Mouse (Mus musculus) ES-E14 (cell line): ENCODE results near the gene Smad9. TPM values are rescaled to one million over a fixed set of nuclear protein-coding genes. Genes with fewer than 3 reads are reported as not detected.

Experiments used
- DNase-seq: peaks from one replicate; pipeline ENCODE4 v3.0.0-alpha.2; 2013; ENCODE audit warnings: low read depth, low spot score
- H3K27ac ChIP-seq: 2 replicates; pipeline ENCODE4 v1.5.1; 2012; ENCODE audit warnings: low read depth, mild to moderate bottlenecking, low read length, moderate library complexity, mixed read lengths; ENCODE audit not compliant: poor library complexity, insufficient read depth, severe bottlenecking
- H3K36me3 ChIP-seq: 2 replicates; pipeline ENCODE4 v1.6.1; 2012; ENCODE audit warnings: mild to moderate bottlenecking, low read length, moderate library complexity, mixed read lengths; ENCODE audit not compliant: control insufficient read depth, poor library complexity, insufficient read depth, severe bottlenecking
- H3K4me1 ChIP-seq, 2 experiments: fragments of 150-350 bp in 1 of 2; sonication (generic) in 1 of 2; 2 replicates each; pipeline ENCODE4 v1.6.1; 2012; ENCODE audit warnings: low read length in 2 of 2, mild to moderate bottlenecking in 1 of 2, mixed read lengths in 1 of 2; ENCODE audit not compliant: control insufficient read depth in 2 of 2, insufficient read depth in 2 of 2, poor library complexity in 1 of 2
- H3K4me3 ChIP-seq, 2 experiments: fragments of 150-350 bp in 1 of 2; sonication (generic) in 1 of 2; 2 replicates each; pipeline ENCODE4 v1.5.1; 2012; ENCODE audit warnings: low read length in 2 of 2, low read depth in 1 of 2, mild to moderate bottlenecking in 1 of 2, mixed read lengths in 1 of 2; ENCODE audit not compliant: insufficient read depth in 1 of 2, poor library complexity in 1 of 2, severe bottlenecking in 1 of 2
- H3K9ac ChIP-seq: 2 replicates; pipeline ENCODE4 v1.6.1; 2012; ENCODE audit warnings: low read depth, mild to moderate bottlenecking, low read length, mixed read lengths; ENCODE audit not compliant: poor library complexity, insufficient read depth, severe bottlenecking
- H3K9me3 ChIP-seq: fragments of 150-350 bp; sonication (generic); 2 replicates; pipeline ENCODE4 v1.6.1; 2012; ENCODE audit warnings: low read depth, mild to moderate bottlenecking, low read length; ENCODE audit not compliant: control insufficient read depth, insufficient read depth
- CHD2 ChIP-seq: IDR thresholded peaks from 2 replicates; pipeline ENCODE4 v1.6.1; 2014; ENCODE audit warnings: mild to moderate bottlenecking, low read depth, low read length, inconsistent platforms
- HCFC1 ChIP-seq: IDR thresholded peaks from 2 replicates; pipeline ENCODE4 v1.6.1; 2012; ENCODE audit warnings: low read length, inconsistent platforms, borderline replicate concordance; ENCODE audit not compliant: insufficient read depth
- MAFK ChIP-seq: IDR thresholded peaks from 2 replicates; pipeline ENCODE4 v1.6.1; 2014; ENCODE audit warnings: mild to moderate bottlenecking, low read depth, low read length, inconsistent platforms; ENCODE audit not compliant: insufficient read depth
- ZC3H11A ChIP-seq: IDR thresholded peaks from 2 replicates; pipeline ENCODE4 v1.6.1; 2012; ENCODE audit warnings: low read depth, mild to moderate bottlenecking, inconsistent platforms, low read length, borderline replicate concordance
- ZNF384 ChIP-seq: IDR thresholded peaks from 2 replicates; pipeline ENCODE4 v1.6.1; 2012; ENCODE audit warnings: low read depth, low read length, inconsistent platforms
- in situ Hi-C, 2 experiments: fragments of 600-800 bp; cut with MboI; formaldehyde crosslinking; loops; one replicate each; pipeline ENCODE4 v1.15.1; 2025; ENCODE audit warnings: low sequenced_read_pairs in 2 of 2, inconsistent platforms in 1 of 2; ENCODE audit not compliant: unreplicated experiment in 2 of 2
- total RNA-seq: library from RNA; depleted of rRNA; stranded (reverse); fragments of 300-350 nt; gene quantifications from 2 replicates; pipeline ENCODE4 v1.2.3, GENCODE M21; 2012

The Smad9 gene
- total RNA-seq, 1 experiment: 0.54 TPM

GRCm38 (mm10) chr3:54814622-54815021, 59.2 kb downstream of the Smad9 start:
- H3K9ac ChIP-seq: no peak overlapping the region
- H3K27ac ChIP-seq: no peak overlapping the region
- H3K4me3 ChIP-seq: no peak overlapping the region
- TF ChIP-seq CHD2 (no peak), HCFC1 (no peak), ZNF384 (no peak), ZC3H11A (no peak), MAFK (no peak)
- H3K9me3 ChIP-seq: no peaks in the 10 kb centered on the region
- no peak for DNase-seq
- H3K4me1 ChIP-seq: no peaks in the 10 kb centered on the region
- no peaks in the 10 kb centered on the region for H3K36me3 ChIP-seq
- in situ Hi-C loops: loop anchor here (5.0 to 25.0 kb wide), 2 partner anchors 248 to 253 kb away; partner anchors contain the start of gene Ccna1 (in 1 of the 2)

GRCm38 (mm10) chr3:54815292-54815691, 59.9 kb downstream of the Smad9 start:
- Histone ChIP-seq H3K9ac (no peak overlapping the region), H3K9me3 (no peaks in the 10 kb centered on the region), H3K27ac (no peak overlapping the region), H3K4me3 (no peak overlapping the region), H3K36me3 (no peaks in the 10 kb centered on the region), H3K4me1 (no peaks in the 10 kb centered on the region)
- peak; percentile 57 for DNase-seq
- in situ Hi-C loops: loop anchor here (5.0 to 25.0 kb wide), 2 partner anchors 247 to 252 kb away; partner anchors contain the start of gene Ccna1 (in 1 of the 2)
- TF ChIP-seq HCFC1: no peak
- TF ChIP-seq MAFK: no peak
- no peak for TF ChIP-seq CHD2
- no peak for TF ChIP-seq ZNF384
- TF ChIP-seq ZC3H11A: peak; percentile 80

- in situ Hi-C loops: loop anchor here in 1 of 2 experiments (25.0 kb wide), 1 partner anchor 240 kb away; the partner anchor contains the start of gene Ccna1
- DNase-seq: no peak
- Histone ChIP-seq H3K4me1 (no peaks in the 10 kb centered on the region), H3K9me3 (no peaks in the 10 kb centered on the region), H3K4me3 (no peak overlapping the region), H3K27ac (no peak overlapping the region), H3K9ac (no peak overlapping the region), H3K36me3 (no peaks in the 10 kb centered on the region)
- TF ChIP-seq ZC3H11A (no peak), HCFC1 (no peak), ZNF384 (no peak), MAFK (no peak), CHD2 (no peak)
Measured at GRCm38 (mm10) chr3:54822526-54822925, 67.1 kb downstream of the Smad9 start.

- Histone ChIP-seq H3K4me3 (no peak overlapping the region), H3K9me3 (no peaks in the 10 kb centered on the region), H3K9ac (no peak overlapping the region), H3K4me1 (no peaks in the 10 kb centered on the region), H3K36me3 (no peaks in the 10 kb centered on the region), H3K27ac (no peak overlapping the region)
- TF ChIP-seq ZC3H11A (no peak), CHD2 (no peak), HCFC1 (no peak), ZNF384 (no peak), MAFK (no peak)
- no peak for DNase-seq
- in situ Hi-C loops: no loop called here
Measured at GRCm38 (mm10) chr3:54832491-54832890, 77.1 kb downstream of the Smad9 start.
